Mouse (Mus musculus): ENCODE data around the gene Gas2l1. TPM values are rescaled to one million over a fixed set of nuclear protein-coding genes. Genes with fewer than 3 reads are reported as not detected.

Gas2l1 gene
- polyA plus RNA-seq, 1 experiment from 2014 or later: 34.4 TPM

GRCm38 (mm10) chr11:5017506-5017905, 47.6 kb downstream of the Gas2l1 start:
- no peak for DNase-seq (ENCODE audit: low spot score)
- peaks cover 81% of the 10 kb centered on the region for H3K36me3 ChIP-seq
- H3K9me3 ChIP-seq: no peaks in the 10 kb centered on the region
- no peaks in the 10 kb centered on the region for H3K4me1 ChIP-seq
- H3K27me3 ChIP-seq (ENCODE audit: insufficient read depth, poor library complexity, severe bottlenecking): no peaks in the 10 kb centered on the region
- 61% methylated on average over 6 of the region's 6 CpGs for WGBS
- H3K27ac ChIP-seq: no peak overlapping the region
- no peak overlapping the region for H3K4me3 ChIP-seq

GRCm38 (mm10) chr11:5016286-5016685, 48.8 kb downstream of the Gas2l1 start:
- no peaks in the 10 kb centered on the region for H3K4me1 ChIP-seq
- no peaks in the 10 kb centered on the region for H3K27me3 ChIP-seq (ENCODE audit: insufficient read depth, poor library complexity, severe bottlenecking)
- WGBS: 85% methylated on average over 5 of the region's 5 CpGs
- DNase-seq (ENCODE audit: low spot score): no peak
- no peak overlapping the region for H3K4me3 ChIP-seq
- H3K27ac ChIP-seq: no peak overlapping the region
- H3K9me3 ChIP-seq: no peaks in the 10 kb centered on the region
- peaks cover 84% of the 10 kb centered on the region for H3K36me3 ChIP-seq

GRCm38 (mm10) chr11:5015720-5016119, 49.4 kb downstream of the Gas2l1 start:
- DNase-seq (ENCODE audit: low spot score): no peak
- Histone ChIP-seq H3K36me3 (peaks cover 84% of the 10 kb centered on the region), H3K4me3 (no peak overlapping the region), H3K27me3 (ENCODE audit: insufficient read depth, poor library complexity, severe bottlenecking) (no peaks in the 10 kb centered on the region), H3K4me1 (no peaks in the 10 kb centered on the region), H3K27ac (no peak overlapping the region), H3K9me3 (no peaks in the 10 kb centered on the region)
- 58% methylated on average over 2 of the region's 2 CpGs for WGBS

- Histone ChIP-seq H3K27me3 (ENCODE audit: insufficient read depth, poor library complexity, severe bottlenecking) (no peaks in the 10 kb centered on the region), H3K4me3 (no peak overlapping the region), H3K4me1 (0 out of 2 replicates have a peak, but pooled peaks cover 6% of the 10 kb centered on the region), H3K9me3 (no peaks in the 10 kb centered on the region), H3K27ac (0 out of 2 replicates have a peak overlapping the region, but pooled peaks have one; percentile 24), H3K36me3 (peaks cover 63% of the 10 kb centered on the region)
- WGBS: 75% methylated on average over 5 of the region's 5 CpGs
- no peak for DNase-seq (ENCODE audit: low spot score)
These were observed 52.9 kb downstream of the Gas2l1 start for GRCm38 (mm10) chr11:5012213-5012715.

GRCm38 (mm10) chr11:5011480-5011879, 53.6 kb downstream of the Gas2l1 start:
- H3K36me3 ChIP-seq: peaks cover 55% of the 10 kb centered on the region
- 0 out of 2 replicates have a peak, but pooled peaks cover 6% of the 10 kb centered on the region for H3K4me1 ChIP-seq
- H3K9me3 ChIP-seq: no peaks in the 10 kb centered on the region
- no peak for DNase-seq (ENCODE audit: low spot score)
- H3K27me3 ChIP-seq (ENCODE audit: insufficient read depth, poor library complexity, severe bottlenecking): no peaks in the 10 kb centered on the region
- no peak overlapping the region for H3K27ac ChIP-seq
- WGBS: 71% methylated on average over 1 of the region's 1 CpGs
- H3K4me3 ChIP-seq: no peak overlapping the region

GRCm38 (mm10) chr11:5010205-5010604, 54.9 kb downstream of the Gas2l1 start:
- Histone ChIP-seq H3K4me1 (0 out of 2 replicates have a peak, but pooled peaks cover 6% of the 10 kb centered on the region), H3K4me3 (no peak overlapping the region), H3K36me3 (peaks cover 46% of the 10 kb centered on the region), H3K27me3 (ENCODE audit: insufficient read depth, poor library complexity, severe bottlenecking) (no peaks in the 10 kb centered on the region), H3K27ac (no peak overlapping the region), H3K9me3 (no peaks in the 10 kb centered on the region)
- no peak for DNase-seq (ENCODE audit: low spot score)
- 80% methylated on average over 1 of the region's 1 CpGs for WGBS

GRCm38 (mm10) chr11:5009354-5010074, 55.6 kb downstream of the Gas2l1 start:
- 65% methylated on average over 3 of the region's 3 CpGs for WGBS
- H3K4me3 ChIP-seq: no peak overlapping the region
- H3K9me3 ChIP-seq: no peaks in the 10 kb centered on the region
- no peak for DNase-seq (ENCODE audit: low spot score)
- 0 out of 2 replicates have a peak, but pooled peaks cover 6% of the 10 kb centered on the region for H3K4me1 ChIP-seq
- H3K27me3 ChIP-seq (ENCODE audit: insufficient read depth, poor library complexity, severe bottlenecking): no peaks in the 10 kb centered on the region
- peaks cover 40% of the 10 kb centered on the region for H3K36me3 ChIP-seq
- no peak overlapping the region for H3K27ac ChIP-seq

- DNase-seq (ENCODE audit: low spot score): no peak
- WGBS: 64% methylated on average over 3 of the region's 3 CpGs
- Histone ChIP-seq H3K4me1 (0 out of 2 replicates have a peak, but pooled peaks cover 6% of the 10 kb centered on the region), H3K27me3 (ENCODE audit: insufficient read depth, poor library complexity, severe bottlenecking) (no peaks in the 10 kb centered on the region), H3K36me3 (peaks cover 33% of the 10 kb centered on the region), H3K4me3 (no peak overlapping the region), H3K27ac (no peak overlapping the region), H3K9me3 (no peaks in the 10 kb centered on the region)
These were observed 56.3 kb downstream of the Gas2l1 start for GRCm38 (mm10) chr11:5008867-5009266.

GRCm38 (mm10) chr11:5007186-5007585, 57.9 kb downstream of the Gas2l1 start:
- no peak for DNase-seq (ENCODE audit: low spot score)
- Histone ChIP-seq H3K4me1 (0 out of 2 replicates have a peak, but pooled peaks cover 6% of the 10 kb centered on the region), H3K9me3 (no peaks in the 10 kb centered on the region), H3K4me3 (no peak overlapping the region), H3K36me3 (peaks cover 26% of the 10 kb centered on the region), H3K27me3 (ENCODE audit: insufficient read depth, poor library complexity, severe bottlenecking) (no peaks in the 10 kb centered on the region), H3K27ac (no peak overlapping the region)
- 88% methylated on average over 1 of the region's 1 CpGs for WGBS

GRCm38 (mm10) chr11:5005528-5005927, 59.6 kb downstream of the Gas2l1 start:
- H3K9me3 ChIP-seq: no peaks in the 10 kb centered on the region
- H3K4me3 ChIP-seq: no peak overlapping the region
- H3K27me3 ChIP-seq (ENCODE audit: insufficient read depth, poor library complexity, severe bottlenecking): no peaks in the 10 kb centered on the region
- DNase-seq (ENCODE audit: low spot score): no peak
- 90% methylated on average over 2 of the region's 2 CpGs for WGBS
- no peak overlapping the region for H3K27ac ChIP-seq
- H3K36me3 ChIP-seq: peaks cover 22% of the 10 kb centered on the region
- H3K4me1 ChIP-seq: 0 out of 2 replicates have a peak, but pooled peaks cover 6% of the 10 kb centered on the region

Small RNA genes within 50 kb of the gene (microRNA-seq; reads per million reads assigned to microRNA genes)
- gene Gm47296: not detected

Other genes with a start within 250 kb of the Gas2l1 start
- 43.2 and 52.5 TPM in 2 replicates for gene Nf2, start 215.8 kb downstream of the Gas2l1 start, polyA plus RNA-seq (2016; fragmentation: Nextera tagmentation; extraction: Ambion mirVana)
- gene Nipsnap1, start 191.4 kb downstream of the Gas2l1 start, polyA plus RNA-seq (2016; fragmentation: Nextera tagmentation; extraction: Ambion mirVana): 43.6 and 60.9 TPM in 2 replicates
- 32.2 and 36.9 TPM in 2 replicates for gene Thoc5, start 170.0 kb downstream of the Gas2l1 start, polyA plus RNA-seq (2016; fragmentation: Nextera tagmentation; extraction: Ambion mirVana)
- 0.39 and 0.74 TPM in 2 replicates for gene Nefh, start 117.3 kb downstream of the Gas2l1 start, polyA plus RNA-seq (2016; fragmentation: Nextera tagmentation; extraction: Ambion mirVana)
- gene Ap1b1, start 78.5 kb downstream of the Gas2l1 start, polyA plus RNA-seq (2016; fragmentation: Nextera tagmentation; extraction: Ambion mirVana): 55.7 and 62.6 TPM in 2 replicates
- 1.1 and 1.4 TPM in 2 replicates for gene Rasl10a, start 7.2 kb downstream of the Gas2l1 start, polyA plus RNA-seq (2016; fragmentation: Nextera tagmentation; extraction: Ambion mirVana)
- gene Rhbdd3, start 33.6 kb upstream of the Gas2l1 start, polyA plus RNA-seq (2016; fragmentation: Nextera tagmentation; extraction: Ambion mirVana): 34.2 and 35.0 TPM in 2 replicates
- 569 and 680 TPM in 2 replicates for gene Ewsr1, start 33.9 kb upstream of the Gas2l1 start, polyA plus RNA-seq (2016; fragmentation: Nextera tagmentation; extraction: Ambion mirVana)
- gene Emid1, start 86.9 kb upstream of the Gas2l1 start, polyA plus RNA-seq (2016; fragmentation: Nextera tagmentation; extraction: Ambion mirVana): 11.8 and 14.6 TPM in 2 replicates
- 18.3 and 34.4 TPM in 2 replicates for gene Kremen1, start 196.2 kb upstream of the Gas2l1 start, polyA plus RNA-seq (2016; fragmentation: Nextera tagmentation; extraction: Ambion mirVana)

Data from heart, embryonic 10.5 days (tissue).